Mouse (Mus musculus) heart, postnatal 25 days (tissue): ENCODE data around the gene Mpc1. TPM values are rescaled to one million over a fixed set of nuclear protein-coding genes. Genes with fewer than 3 reads are reported as not detected.
"Not testable (repeated sequence)": the region's sequence is repeated elsewhere in the genome, so short reads cannot be mapped to it uniquely, and the experiment has no call there.

ENCODE experiments used
- DNase-seq: peaks from one replicate; pipeline ENCODE4 v3.0.0; 2022; ENCODE audit warnings: low spot score
- intact Hi-C: fragments of 180-260 bp; cut with DNase I; formaldehyde crosslinking; loops from one replicate; pipeline ENCODE4 v1.15.1; 2025
- total RNA-seq, 2 experiments: library from RNA; stranded (reverse); gene quantifications; 2 replicates each; pipeline ENCODE4 v1.2.3; 2021

Mpc1 gene
- total RNA-seq, 2 experiments from 2014 or later, result 784 to 801 TPM

DNA sequence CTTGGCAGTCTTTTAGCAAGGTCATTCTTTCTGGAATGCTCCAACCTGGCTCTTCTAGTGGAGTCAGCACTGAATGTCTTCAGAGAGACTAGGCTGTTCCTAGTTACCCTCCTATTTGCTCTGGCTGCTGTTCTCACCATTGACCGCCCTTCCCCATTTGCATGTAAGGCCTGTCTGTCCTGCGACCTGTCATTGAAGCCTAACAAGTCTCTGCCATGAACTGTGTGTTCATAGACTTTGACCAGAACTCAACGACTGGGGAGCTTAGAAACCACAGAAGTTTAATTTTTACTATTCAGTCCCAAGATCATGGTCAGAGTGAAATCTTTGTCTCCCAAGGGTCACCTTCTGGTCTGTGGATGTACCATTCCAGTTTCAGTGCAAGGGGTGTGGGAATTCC lies 31.3 kb downstream of the Mpc1 start:
- DNase-seq, result no peak
- intact Hi-C loops, result loop anchor here (5.0 kb wide), 1 partner anchor 58 kb away; no protein-coding TSS in a partner anchor

DNA sequence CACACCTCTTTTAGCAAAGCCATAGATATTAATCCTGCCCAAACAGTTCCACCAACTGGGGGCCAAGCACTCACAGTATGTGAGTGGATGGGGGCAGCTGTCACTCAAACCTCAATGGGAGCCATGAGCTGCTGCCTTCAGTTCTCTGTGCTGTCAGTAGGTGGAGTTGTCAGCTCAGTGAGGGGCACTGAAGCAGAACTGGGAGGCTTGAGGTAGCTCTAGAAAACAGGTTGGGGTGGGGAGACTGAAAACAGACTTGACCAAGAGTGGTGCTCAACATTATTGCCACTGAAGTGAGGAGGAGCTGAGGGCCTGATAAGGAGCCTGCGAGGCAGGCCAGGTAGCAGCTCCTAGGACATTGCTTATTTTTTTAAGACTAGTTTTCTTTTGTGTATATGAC lies 33.5 kb downstream of the Mpc1 start:
- no peak for DNase-seq
- intact Hi-C loops, result no loop called here

DNA sequence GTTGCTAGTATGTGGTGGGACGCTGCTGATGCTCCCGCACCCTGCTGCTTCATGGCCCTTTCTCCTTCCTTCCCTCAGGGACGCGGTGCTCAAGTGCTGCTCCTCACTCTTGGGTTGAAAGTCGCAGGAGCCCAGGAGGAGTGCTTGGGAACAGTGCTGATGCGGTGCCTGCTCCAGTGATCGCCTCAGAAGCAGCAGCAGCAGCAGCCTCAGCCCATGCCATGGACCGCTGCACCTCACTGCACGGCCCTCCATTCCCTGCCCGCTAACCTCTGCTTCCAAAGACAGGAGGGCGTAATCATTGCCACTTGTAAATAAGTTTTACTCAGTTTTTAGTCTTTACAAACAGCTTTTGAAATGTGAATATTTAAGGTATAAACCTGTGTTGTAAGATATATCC lies 44.2 kb downstream of the Mpc1 start:
- intact Hi-C loops, DNase-seq: not testable (repeated sequence)

DNA sequence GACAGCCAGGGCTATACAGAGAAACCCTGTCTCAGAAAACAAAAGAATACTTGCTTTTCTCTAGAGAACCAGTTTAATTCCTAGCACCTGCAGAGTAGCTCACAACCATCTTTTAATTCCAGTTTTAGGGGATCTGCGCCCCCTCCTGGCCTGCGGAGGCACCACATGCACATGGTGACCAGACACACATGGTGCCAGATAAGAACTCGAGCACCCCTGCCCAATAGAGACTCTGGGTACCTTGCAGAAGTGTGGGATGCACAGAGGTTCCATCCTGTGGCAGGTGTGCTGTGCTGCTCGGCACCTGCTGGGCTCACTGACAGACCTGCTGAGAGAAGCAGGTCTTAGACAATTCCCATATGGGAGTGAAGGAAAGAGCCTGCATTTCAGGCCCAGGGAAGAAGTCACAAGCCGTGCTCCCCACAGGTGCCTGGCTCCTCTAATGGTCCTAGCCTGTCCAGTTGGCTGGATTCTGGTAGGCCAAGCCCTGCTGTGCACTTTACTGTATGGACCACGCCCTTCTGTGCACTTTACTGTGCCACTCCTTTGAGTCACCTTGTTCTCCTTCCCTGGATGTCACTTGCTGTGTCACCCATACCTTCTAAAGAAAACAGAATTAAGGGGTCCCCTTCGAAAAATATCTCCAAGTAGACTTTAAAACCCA lies 45.9 kb downstream of the Mpc1 start:
- DNase-seq, result no peak
- intact Hi-C loops, result no loop called here

DNA sequence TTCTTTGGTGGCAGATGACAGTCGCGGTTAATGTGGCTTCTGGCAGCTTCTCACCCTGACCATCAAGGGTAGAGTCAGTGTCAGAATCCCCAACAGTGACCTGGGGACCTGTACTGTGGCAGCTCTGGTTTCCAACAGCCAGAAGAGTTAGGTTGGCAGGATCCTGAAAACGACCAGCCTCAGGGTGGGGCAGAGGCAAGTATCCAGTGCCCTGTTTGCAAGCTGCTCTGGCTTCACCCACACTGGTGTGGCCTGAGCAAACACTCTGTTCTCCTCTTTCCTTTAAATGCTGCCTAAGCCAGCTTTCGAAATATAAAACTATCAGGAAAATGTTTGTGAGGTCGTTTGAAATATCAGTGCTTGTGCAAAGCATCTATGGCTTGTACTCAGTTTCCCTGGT lies 47.9 kb downstream of the Mpc1 start:
- intact Hi-C loops, result no loop called here
- no peak for DNase-seq

DNA sequence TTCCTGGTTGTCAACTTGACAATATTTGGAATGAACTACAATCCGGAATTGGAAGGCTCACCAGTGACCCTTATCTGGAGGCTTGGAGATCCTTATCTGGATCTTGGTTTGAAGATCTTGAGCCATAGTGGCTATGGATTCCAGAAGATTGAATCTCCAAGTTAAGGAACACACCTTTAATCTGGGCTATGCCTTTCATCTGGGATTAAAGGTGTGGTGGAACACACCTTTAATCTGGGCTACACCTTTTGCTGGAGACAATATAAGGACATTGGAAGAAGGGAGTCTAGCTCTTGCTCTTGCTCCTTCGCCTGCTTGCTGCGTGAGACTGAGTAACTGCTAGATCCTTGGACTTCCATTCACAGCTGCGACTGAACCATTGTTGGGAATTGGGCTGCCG lies 54.5 kb downstream of the Mpc1 start, which contains the start of gene Prr18:
Prr18 (plus strand) TSS at position 301 of the 400 bp plus-strand sequence.
- intact Hi-C loops, DNase-seq: not testable (repeated sequence)

DNA sequence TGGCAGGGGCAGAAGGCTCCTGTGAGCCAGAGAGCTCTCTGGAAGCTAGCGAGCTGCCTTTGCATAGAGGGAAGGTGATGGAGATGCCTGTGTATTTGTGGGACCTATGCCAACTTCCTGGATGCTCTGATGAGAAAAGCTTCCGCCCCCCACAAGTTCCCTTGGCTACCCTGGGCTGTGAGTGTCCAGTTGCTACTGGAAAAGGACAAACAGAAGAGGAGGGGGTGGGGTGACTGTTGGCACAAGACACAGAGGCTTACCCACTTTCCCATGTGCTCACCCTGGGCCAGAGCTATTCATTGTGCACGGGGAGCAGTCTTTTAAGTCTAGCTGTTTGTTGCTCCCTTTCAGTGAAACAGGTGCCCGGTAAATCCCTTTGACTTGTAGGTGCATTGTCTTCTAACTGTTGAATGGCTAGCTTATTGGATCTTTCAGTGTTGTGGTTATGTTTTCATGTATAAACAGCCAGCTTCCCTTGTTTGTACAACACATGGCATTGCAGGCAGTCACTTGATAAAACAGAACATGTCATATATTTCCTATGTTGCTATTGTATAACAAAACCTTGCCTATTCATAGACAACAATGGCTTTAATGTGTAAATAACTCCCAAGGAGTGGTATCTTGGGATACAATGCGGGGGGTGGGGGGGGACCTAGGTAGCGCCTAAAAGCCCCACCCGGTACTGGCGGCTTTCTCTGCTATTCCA lies 57.1 kb downstream of the Mpc1 start:
- intact Hi-C loops, result no loop called here
- DNase-seq, result no peak

DNA sequence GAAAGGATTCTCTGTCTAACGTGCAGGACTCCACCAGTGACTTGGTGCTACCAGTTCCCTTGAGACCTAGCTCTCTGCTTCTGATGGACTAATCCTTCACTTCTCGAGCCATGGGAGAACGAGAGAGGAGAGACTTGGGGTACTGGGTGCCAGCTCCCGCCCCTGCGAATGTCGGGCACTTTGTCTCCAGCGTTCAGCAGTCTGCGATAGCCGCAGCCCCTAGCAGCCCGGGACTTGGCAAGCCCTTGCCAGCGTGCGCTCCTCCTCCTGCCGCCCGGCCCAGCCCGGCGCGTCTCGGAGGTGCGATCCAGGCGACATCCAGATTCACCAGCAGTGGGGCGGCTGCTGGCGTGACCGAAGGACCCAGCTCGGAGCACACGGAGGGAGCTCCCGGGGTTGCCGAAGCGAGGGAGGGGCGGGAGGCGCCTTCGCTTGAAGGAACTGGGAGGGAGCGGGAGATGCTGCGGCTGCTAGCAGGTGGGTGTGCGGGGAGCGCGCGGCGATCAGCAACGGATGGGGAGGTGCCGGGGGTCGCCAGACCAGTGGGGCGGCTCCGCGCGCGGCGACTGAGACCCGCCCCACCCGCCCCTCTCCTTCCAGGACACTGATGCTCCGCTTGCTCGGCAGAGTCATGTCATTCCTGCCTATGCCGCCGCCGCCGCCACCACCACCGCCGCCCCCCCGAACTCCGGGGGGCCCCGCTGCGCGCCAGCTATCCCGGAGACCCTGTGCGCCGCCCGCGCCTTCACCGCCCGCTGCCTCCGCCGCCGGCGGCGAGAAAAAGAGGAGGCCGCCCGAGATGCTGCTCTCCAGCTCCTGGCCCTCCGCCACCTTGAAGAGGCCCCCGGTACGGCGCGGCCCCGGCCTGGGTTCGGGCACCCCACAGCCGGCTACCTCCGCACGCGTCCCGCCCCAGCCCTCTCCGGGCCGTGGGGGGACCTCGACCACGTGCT lies 58.0 kb downstream of the Mpc1 start:
- DNase-seq, result no peak
- intact Hi-C loops, result no loop called here

DNA sequence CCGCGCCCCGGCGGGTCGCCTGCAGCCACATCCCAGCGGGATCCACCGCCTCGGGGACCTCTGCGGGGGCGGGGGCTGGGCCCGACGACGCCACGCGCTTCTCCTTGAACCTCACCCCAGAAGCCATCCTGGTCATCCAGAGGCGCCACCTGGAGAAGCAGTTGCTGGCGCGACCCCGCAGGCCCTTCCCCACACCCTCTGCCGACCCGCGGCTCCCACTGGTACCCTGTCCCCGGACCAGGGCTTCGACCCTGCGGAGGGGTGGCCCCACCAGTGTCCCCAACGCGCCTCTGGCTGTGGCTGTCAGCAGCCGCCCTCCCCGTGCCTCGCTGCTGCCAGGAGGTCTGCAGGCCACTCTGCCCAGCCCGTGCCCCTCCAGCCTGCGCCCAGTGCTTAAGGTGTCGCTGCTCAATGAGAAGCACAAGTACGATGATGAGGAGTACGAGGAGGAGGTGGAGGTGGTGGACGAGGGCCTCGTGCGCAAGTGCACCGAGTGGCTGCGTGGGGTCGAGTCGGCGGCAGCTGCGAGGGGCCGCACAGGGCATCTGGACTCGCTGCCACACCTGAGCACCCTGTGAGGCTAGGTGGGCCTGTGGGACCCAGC lies 58.8 kb downstream of the Mpc1 start:
- intact Hi-C loops, result no loop called here
- DNase-seq, result no peak

DNA sequence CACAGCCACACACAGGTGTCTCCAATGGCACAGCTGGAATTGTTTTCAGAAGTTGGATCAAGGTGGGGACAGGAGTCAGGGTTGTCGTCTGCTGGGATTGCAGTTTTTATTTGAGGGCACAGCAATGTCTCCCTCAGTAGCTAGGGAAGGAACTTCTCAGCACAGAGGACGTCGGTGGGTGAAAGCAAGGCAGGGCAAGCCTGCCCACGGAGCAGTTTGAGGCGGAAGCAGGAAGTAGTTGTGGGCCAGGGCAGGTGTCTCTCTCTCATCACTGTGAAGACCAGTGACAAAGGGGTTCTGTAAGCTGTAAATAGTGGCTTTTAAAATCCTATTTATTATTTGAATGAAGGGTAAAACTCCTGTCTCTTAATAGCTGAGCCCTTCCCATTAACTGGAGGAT lies 60.0 kb downstream of the Mpc1 start:
- intact Hi-C loops, result no loop called here
- no peak for DNase-seq

DNA sequence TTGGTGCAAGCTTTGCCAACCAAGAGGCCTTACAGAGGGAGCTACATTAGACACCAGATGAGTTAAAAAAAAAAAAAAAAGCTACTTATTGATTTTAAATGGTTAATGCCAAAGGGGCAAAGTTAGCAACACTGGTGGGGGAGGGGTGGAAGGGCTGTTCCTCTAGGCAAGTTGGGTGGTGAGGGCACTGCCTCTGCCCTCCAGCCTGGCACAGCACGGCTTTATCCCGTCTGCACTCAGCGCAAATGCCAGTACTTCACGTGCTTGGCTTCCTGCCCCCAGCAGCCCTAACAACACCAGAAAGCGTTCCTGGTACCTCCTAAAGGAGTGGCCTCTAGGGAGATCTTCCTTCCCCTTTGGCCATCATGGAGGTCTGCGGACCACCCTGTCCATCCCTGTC lies 60.7 kb downstream of the Mpc1 start:
- no peak for DNase-seq
- intact Hi-C loops, result no loop called here

Other genes with a start within 250 kb of the Mpc1 start
- not detected for gene Gm49673, start 135.1 kb upstream of the Mpc1 start, total RNA-seq
- gene Rnaset2a, start 134.8 kb upstream of the Mpc1 start, total RNA-seq, result 10 to 100 TPM; 20.2 to 25.2 TPM
- gene Fgfr1op, start 117.4 kb upstream of the Mpc1 start, total RNA-seq, result 10 to 100 TPM; 12.3 to 13.8 TPM
- gene Ccr6, start 46.9 kb upstream of the Mpc1 start, total RNA-seq, result not detected
- gene Sft2d1, start 28.2 kb downstream of the Mpc1 start, total RNA-seq, result 10 to 100 TPM; 15.9 to 17.6 TPM
- gene Prr18, start 54.6 kb downstream of the Mpc1 start, total RNA-seq, result under 1 TPM; 0.25 to 0.44 TPM
- under 1 TPM; 0.31 to 0.47 TPM for gene T2, start 73.1 kb downstream of the Mpc1 start, total RNA-seq
- gene T, start 151.5 kb downstream of the Mpc1 start, total RNA-seq, result not detected
- gene Pde10a, start 242.5 kb downstream of the Mpc1 start, total RNA-seq, result 1 to 10 TPM; 2.5 to 4.5 TPM